Mouse (Mus musculus): ENCODE measurements at regions not wholly inside any gene's neighbourhood (a gene's known extent, or its start where the extent isn't known, plus 50 kb on each side); places are given as distances from the start of the nearest gene placed in this dataset.

DNA sequence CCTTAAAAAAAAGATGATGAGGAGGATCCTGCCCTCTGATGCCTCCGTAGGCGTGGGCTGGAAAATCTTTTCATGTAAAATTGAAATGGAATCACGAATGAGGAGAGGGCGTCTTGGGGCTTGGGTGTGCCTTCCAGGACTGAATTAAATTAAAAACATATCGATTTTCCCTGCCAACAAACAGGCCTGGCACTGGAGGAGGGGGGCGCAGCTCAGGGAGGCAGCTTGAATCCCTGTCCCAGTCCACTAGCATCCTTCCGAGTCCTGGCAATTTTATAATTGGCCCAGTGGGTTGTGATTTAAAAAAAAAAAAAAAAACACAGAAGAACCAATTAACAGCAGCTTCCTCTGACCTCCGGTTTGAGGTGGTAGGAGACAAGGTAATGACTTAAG lies 276.0 kb downstream of the Uaca start:
- H3K36me3 ChIP-seq = no peaks in the 10 kb centered on the region
- WGBS = 69% methylated on average over 8 of the region's 8 CpGs
- H3K27ac ChIP-seq = no peak overlapping the region
- H3K9me3 ChIP-seq (replicated peaks) = no peaks in the 10 kb centered on the region
- no peak overlapping the region for H3K4me2 ChIP-seq
- H3K4me1 ChIP-seq (replicated peaks) = 0 out of 2 replicates have a peak, but pooled peaks cover 5% of the 10 kb centered on the region
- no peak overlapping the region for H3K9ac ChIP-seq
- no peak overlapping the region for H3K4me3 ChIP-seq
- no peak for ATAC-seq (replicated peaks; ENCODE audit: insufficient number of reproducible peaks, insufficient read depth, low FRiP score, low read depth)
- peaks cover 31% of the 10 kb centered on the region for H3K27me3 ChIP-seq

DNA sequence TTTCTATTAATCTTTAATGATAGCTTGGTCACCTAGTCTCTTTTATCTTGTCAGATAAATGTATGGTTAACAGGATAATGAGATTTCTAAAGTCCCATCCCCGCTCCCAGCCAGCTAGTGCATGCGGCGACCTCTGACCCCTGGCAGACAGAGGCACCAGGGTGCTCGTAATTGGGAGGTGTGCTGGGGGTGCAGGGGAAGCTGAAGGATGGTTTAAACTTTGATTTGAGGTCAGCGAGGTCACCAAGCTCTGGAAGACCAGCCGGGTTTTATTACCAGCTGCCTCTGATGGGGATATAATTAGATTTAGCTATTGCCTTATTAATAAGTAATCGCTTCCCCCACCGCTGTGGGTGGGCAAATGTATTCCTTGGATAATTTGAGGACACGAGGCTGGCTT lies 276.5 kb downstream of the Uaca start:
- Histone ChIP-seq H3K4me2 (no peak overlapping the region), H3K27ac (no peak overlapping the region), H3K36me3 (no peaks in the 10 kb centered on the region), H3K4me1 (replicated peaks) (0 out of 2 replicates have a peak, but pooled peaks cover 5% of the 10 kb centered on the region), H3K4me3 (no peak overlapping the region), H3K27me3 (peaks cover 30% of the 10 kb centered on the region), H3K9ac (no peak overlapping the region), H3K9me3 (replicated peaks) (no peaks in the 10 kb centered on the region)
- WGBS = 64% methylated on average over 9 of the region's 9 CpGs
- no peak for ATAC-seq (replicated peaks; ENCODE audit: insufficient number of reproducible peaks, insufficient read depth, low FRiP score, low read depth)

DNA sequence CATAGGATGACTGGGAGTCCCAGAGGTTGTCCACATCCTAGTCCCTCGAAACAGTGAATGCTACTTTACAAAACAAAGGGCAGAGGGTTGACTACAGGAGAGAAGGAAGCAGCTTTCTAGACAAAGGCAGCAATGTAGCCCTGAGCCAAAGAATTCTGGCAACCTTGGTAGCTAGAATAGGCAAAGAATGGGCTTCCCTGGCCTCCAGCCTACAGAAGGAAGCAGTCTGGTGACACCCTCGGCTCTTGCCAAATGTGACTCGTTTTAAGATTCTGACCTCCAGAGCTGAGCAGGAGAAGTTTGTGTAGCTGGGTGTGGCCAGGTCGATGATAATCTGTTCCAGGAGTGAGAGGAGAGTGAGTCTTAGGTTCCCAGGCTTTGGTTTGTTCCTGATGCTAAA lies 279.1 kb downstream of the Uaca start:
- Histone ChIP-seq H3K36me3 (no peaks in the 10 kb centered on the region), H3K4me3 (no peak overlapping the region), H3K9ac (no peak overlapping the region), H3K27me3 (peaks cover 31% of the 10 kb centered on the region), H3K4me2 (no peak overlapping the region), H3K9me3 (replicated peaks) (no peaks in the 10 kb centered on the region), H3K27ac (no peak overlapping the region), H3K4me1 (replicated peaks) (0 out of 2 replicates have a peak, but pooled peaks cover 5% of the 10 kb centered on the region)
- ATAC-seq (replicated peaks; ENCODE audit: insufficient number of reproducible peaks, insufficient read depth, low FRiP score, low read depth) = no peak
- WGBS = 42% methylated on average over 4 of the region's 4 CpGs

DNA sequence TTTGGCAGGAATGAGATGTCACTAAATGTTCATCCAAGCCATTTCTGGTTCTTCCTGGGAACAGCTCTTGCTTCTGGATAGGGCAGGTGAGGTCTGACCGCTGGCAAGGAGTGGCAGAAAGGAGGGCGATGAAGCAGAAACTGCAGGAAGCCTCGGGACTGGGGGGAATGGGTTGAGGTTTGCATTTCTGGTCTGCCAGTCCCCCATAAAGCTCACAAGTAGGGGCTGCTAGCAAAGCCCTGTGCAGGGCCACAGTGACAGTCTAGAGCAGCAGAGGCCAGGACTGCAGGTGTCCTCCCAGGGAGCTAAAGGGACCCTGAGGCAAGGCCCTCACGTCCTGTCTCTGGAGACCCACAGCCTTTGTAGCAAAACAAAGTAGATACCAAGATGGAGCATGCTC lies 280.7 kb downstream of the Uaca start:
- H3K27me3 ChIP-seq = peaks cover 26% of the 10 kb centered on the region
- H3K4me1 ChIP-seq (replicated peaks) = no peaks in the 10 kb centered on the region
- H3K27ac ChIP-seq = no peak overlapping the region
- ATAC-seq (replicated peaks; ENCODE audit: insufficient number of reproducible peaks, insufficient read depth, low FRiP score, low read depth) = no peak
- H3K4me3 ChIP-seq = no peak overlapping the region
- H3K9ac ChIP-seq = no peak overlapping the region
- no peaks in the 10 kb centered on the region for H3K36me3 ChIP-seq
- WGBS = 75% methylated on average over 4 of the region's 4 CpGs
- no peaks in the 10 kb centered on the region for H3K9me3 ChIP-seq (replicated peaks)
- H3K4me2 ChIP-seq = no peak overlapping the region

DNA sequence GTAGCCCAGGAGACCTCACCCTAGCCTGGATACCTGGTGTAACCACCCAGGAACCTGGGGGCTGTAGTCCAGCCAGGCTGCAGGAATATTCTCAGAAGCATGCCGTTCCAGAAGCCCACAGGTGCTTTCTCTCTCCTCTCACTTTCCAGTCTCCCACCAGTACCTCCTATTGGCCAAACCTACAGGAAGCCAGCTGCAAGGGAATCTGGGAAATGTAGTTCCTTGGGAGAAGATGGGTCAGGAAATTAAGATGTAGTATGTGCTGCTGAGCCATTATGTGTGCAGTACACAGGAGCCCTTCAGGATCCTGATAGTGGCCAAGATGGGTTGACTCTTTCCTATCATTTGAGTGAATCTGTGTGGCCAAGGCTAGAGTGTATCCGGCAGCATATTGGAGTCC lies 282.8 kb downstream of the Uaca start:
- 65% methylated on average over 2 of the region's 2 CpGs for WGBS
- no peak overlapping the region for H3K4me2 ChIP-seq
- no peak overlapping the region for H3K27ac ChIP-seq
- H3K9me3 ChIP-seq (replicated peaks) = no peaks in the 10 kb centered on the region
- no peaks in the 10 kb centered on the region for H3K4me1 ChIP-seq (replicated peaks)
- H3K4me3 ChIP-seq = no peak overlapping the region
- no peak overlapping the region for H3K9ac ChIP-seq
- H3K36me3 ChIP-seq = no peaks in the 10 kb centered on the region
- H3K27me3 ChIP-seq = peaks cover 29% of the 10 kb centered on the region
- ATAC-seq (replicated peaks; ENCODE audit: insufficient number of reproducible peaks, insufficient read depth, low FRiP score, low read depth) = no peak

DNA sequence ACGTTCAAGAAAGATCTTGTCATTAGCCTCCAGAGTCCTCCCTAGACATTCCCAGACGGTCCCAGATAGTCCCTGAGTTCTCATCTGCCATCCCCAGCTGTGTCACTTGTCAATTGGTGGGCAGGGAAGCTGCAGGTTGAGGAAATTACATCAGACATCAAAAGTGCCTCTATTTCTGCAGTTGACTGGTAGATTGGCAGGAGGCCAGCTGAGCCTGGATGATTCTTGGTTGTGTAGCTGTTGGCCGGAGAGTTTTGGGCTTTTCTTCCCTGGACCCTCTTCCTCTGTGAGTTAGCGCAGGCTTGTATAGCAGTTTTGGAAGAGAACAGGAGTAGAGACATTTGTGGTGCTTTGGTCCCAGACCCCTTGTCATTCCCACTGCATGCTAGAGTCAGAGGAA lies 283.5 kb downstream of the Uaca start:
- no peak overlapping the region for H3K4me2 ChIP-seq
- H3K36me3 ChIP-seq = no peaks in the 10 kb centered on the region
- H3K9ac ChIP-seq = no peak overlapping the region
- WGBS = 69% methylated on average over 4 of the region's 4 CpGs
- H3K4me1 ChIP-seq (replicated peaks) = no peaks in the 10 kb centered on the region
- H3K9me3 ChIP-seq (replicated peaks) = no peaks in the 10 kb centered on the region
- H3K27ac ChIP-seq = no peak overlapping the region
- H3K27me3 ChIP-seq = peaks cover 31% of the 10 kb centered on the region
- no peak overlapping the region for H3K4me3 ChIP-seq
- ATAC-seq (replicated peaks; ENCODE audit: insufficient number of reproducible peaks, insufficient read depth, low FRiP score, low read depth) = no peak

DNA sequence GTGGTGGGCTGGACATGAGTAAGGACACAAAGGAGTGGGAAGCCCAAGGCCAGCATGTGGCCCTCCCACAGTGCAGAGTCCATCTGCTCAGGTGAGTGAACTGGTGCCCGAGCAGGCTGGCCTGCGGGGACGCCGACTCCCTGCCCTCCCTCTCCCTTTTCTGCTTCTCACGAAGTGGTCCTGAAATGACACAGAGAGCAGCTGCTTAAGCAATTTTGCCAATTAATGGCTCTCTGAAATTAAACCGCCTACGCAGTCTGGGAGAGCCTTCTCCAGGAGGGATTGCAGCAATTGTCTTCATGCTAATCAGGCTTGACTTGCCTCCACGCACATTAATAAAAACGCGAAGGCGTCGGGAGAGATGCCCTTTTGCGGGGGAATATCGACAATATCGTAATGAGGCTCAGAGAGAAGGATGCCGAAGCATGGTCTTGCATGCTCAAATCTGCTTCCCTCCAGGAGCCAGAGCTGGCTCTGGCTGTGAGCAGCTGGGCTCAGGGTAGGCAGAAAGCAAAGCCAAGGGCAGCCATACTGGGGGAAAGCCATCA lies 287.2 kb downstream of the Uaca start:
- no peaks in the 10 kb centered on the region for H3K4me1 ChIP-seq (replicated peaks)
- no peak overlapping the region for H3K4me2 ChIP-seq
- H3K36me3 ChIP-seq = no peaks in the 10 kb centered on the region
- H3K9me3 ChIP-seq (replicated peaks) = no peaks in the 10 kb centered on the region
- WGBS = 80% methylated on average over 16 of the region's 16 CpGs
- ATAC-seq (replicated peaks; ENCODE audit: insufficient number of reproducible peaks, insufficient read depth, low FRiP score, low read depth) = no peak
- no peak overlapping the region for H3K27ac ChIP-seq
- H3K9ac ChIP-seq = no peak overlapping the region
- no peak overlapping the region for H3K4me3 ChIP-seq
- H3K27me3 ChIP-seq = peaks cover 31% of the 10 kb centered on the region

DNA sequence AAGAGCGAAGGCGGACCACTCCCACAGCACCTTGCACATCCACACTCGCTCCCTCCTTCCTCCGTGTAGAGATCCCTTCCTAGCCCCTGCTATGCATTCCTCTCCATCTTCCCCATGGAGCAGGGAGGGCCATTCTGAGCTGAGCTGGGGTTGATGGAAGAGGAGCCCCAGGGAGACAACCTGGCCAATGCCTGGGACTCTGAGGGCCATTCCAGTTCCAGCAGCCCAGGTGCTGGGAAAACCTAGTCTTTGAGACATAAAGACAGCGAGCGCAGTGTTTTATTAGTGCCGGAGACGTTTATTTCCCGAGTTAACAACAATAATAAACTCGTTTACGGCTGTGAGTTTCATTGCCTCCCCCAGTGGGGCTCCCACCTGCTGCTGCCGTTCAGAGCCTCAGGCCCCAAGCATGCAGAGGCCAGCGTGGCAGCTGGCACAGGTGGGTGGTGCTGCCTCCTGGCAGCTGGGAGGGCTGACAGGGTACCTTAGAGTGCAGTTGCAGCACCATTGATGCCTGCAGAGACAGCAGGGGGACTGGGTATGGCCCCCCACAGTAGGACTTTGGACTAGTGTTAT lies 287.4 kb upstream of the Tle3 start:
- Histone ChIP-seq H3K9me3 (replicated peaks) (no peaks in the 10 kb centered on the region), H3K27me3 (peaks cover 31% of the 10 kb centered on the region), H3K36me3 (no peaks in the 10 kb centered on the region), H3K4me3 (no peak overlapping the region), H3K4me2 (no peak overlapping the region), H3K27ac (no peak overlapping the region), H3K4me1 (replicated peaks) (no peaks in the 10 kb centered on the region), H3K9ac (no peak overlapping the region)
- 75% methylated on average over 13 of the region's 13 CpGs for WGBS
- ATAC-seq (replicated peaks; ENCODE audit: insufficient number of reproducible peaks, insufficient read depth, low FRiP score, low read depth) = no peak

DNA sequence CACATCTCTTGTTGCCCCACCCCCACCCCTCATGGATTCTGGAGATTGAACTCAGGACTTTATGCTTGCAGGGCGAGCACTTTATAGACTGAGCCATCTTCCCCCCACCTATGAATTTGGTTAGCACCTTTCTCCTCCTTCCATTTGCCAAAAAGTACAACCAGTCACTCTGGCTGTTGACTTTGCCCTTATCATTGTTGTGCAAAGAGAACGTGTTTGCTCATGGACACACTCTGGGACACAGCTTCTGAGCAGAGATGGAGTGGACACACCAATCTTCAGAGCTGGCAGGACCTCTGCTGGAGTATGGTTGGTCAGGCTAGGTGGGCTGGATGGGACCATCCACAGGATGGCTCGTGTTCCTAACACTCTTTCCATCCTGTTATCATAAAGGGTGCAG lies 285.1 kb upstream of the Tle3 start:
- H3K4me2 ChIP-seq = no peak overlapping the region
- H3K4me3 ChIP-seq = no peak overlapping the region
- peaks cover 22% of the 10 kb centered on the region for H3K27me3 ChIP-seq
- H3K36me3 ChIP-seq = no peaks in the 10 kb centered on the region
- H3K4me1 ChIP-seq (replicated peaks) = no peaks in the 10 kb centered on the region
- H3K27ac ChIP-seq = no peak overlapping the region
- no peak for ATAC-seq (replicated peaks; ENCODE audit: insufficient number of reproducible peaks, insufficient read depth, low FRiP score, low read depth)
- H3K9ac ChIP-seq = no peak overlapping the region
- 63% methylated on average over 3 of the region's 3 CpGs for WGBS
- H3K9me3 ChIP-seq (replicated peaks) = no peaks in the 10 kb centered on the region

DNA sequence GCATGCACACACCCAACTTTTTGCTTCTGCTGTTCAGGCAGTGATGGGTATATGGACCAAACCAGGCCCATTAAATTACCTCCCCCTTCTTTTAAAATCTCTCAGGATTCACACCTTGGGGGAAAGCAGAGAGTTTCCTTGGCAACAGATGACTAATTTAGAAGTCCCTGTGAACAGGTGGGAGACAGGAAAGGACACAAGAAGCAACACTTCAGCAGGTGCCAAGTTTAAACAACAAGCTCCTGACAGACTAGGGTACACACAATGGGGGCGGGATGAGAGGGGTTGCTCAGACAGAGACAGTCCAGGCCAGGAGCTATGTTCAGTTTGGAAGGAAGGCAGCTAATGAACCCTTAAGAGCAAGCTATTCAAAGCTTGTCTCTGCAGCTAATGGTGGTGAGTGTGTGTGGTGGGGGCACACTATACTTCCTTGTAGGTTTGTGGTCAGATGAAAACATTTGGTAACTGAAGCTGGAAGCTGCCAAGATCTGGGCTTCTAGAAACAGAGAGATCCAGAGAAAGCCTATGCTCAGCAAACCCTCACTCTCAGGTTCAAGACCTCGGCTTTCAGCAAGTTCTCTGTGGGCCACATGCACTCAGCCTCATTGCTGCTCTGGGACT lies 283.0 kb upstream of the Tle3 start:
- ATAC-seq (replicated peaks; ENCODE audit: insufficient number of reproducible peaks, insufficient read depth, low FRiP score, low read depth) = no peak
- Histone ChIP-seq H3K9me3 (replicated peaks) (no peaks in the 10 kb centered on the region), H3K4me2 (no peak overlapping the region), H3K4me3 (no peak overlapping the region), H3K4me1 (replicated peaks) (no peaks in the 10 kb centered on the region), H3K36me3 (no peaks in the 10 kb centered on the region), H3K27me3 (peaks cover 15% of the 10 kb centered on the region), H3K27ac (no peak overlapping the region), H3K9ac (no peak overlapping the region)
- 76% methylated on average over 2 of the region's 2 CpGs for WGBS

DNA sequence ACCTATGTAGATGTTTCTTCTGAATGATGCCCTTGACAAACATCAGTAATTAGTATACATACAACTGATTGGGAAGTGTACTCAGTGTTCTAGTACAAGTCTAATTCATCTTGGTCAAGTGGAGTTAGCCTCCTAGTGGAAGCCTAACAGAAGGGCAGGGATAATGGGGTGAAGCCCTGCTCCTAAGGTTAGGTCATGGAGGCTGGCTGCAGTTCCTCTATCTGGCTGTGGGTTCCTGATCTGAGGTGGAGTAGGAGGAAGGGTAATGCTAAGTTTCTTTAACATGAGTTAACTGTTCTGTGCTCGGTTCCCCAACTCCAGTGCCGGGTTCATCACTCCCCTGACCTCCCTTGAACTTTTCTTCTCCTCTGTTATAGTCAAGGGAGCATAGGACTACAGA lies 281.1 kb upstream of the Tle3 start:
- no peak overlapping the region for H3K4me3 ChIP-seq
- H3K4me1 ChIP-seq (replicated peaks) = no peaks in the 10 kb centered on the region
- no peak overlapping the region for H3K27ac ChIP-seq
- no peak for ATAC-seq (replicated peaks; ENCODE audit: insufficient number of reproducible peaks, insufficient read depth, low FRiP score, low read depth)
- H3K27me3 ChIP-seq = 0 out of 2 replicates have a peak, but pooled peaks cover 9% of the 10 kb centered on the region
- no peaks in the 10 kb centered on the region for H3K36me3 ChIP-seq
- no peak overlapping the region for H3K4me2 ChIP-seq
- no peaks in the 10 kb centered on the region for H3K9me3 ChIP-seq (replicated peaks)
- no peak overlapping the region for H3K9ac ChIP-seq
- 70% methylated on average over 2 of the region's 2 CpGs for WGBS

Measured in heart, embryonic 15.5 days (tissue).